Mouse (Mus musculus) skeletal muscle tissue, adult 2 months (tissue): ENCODE data around the gene Slmap.
A peak's percentile ranks its signal among the peaks of the same experiment; 100 is the strongest.
"Not testable (repeated sequence)": the region's sequence is repeated elsewhere in the genome, so short reads cannot be mapped to it uniquely, and the experiment has no call there.

ENCODE experiments used
- DNase-seq: peaks from one replicate; pipeline ENCODE4 v3.0.0-alpha.2; 2012; ENCODE audit warnings: low read depth, low spot score

The Slmap gene

GRCm38 (mm10) chr14:26534757-26535479 lies at the start of gene Slmap:
Slmap (minus strand) TSS chr14:26534931.
- DNase-seq = peak; percentile 99

GRCm38 (mm10) chr14:26583645-26584044 lies 48.9 kb upstream of the Slmap start:
- no peak for DNase-seq

GRCm38 (mm10) chr14:26579346-26580343 lies 44.9 kb upstream of the Slmap start:
- peak; percentile 89 for DNase-seq

- DNase-seq = no peak
Measured at GRCm38 (mm10) chr14:26578791-26579191, 44.1 kb upstream of the Slmap start.

GRCm38 (mm10) chr14:26576255-26576780 lies 41.6 kb upstream of the Slmap start:
- DNase-seq = no peak

- DNase-seq = not testable (repeated sequence)
Measured at GRCm38 (mm10) chr14:26573556-26573955, 38.8 kb upstream of the Slmap start, which contains the start of gene Dennd6a. Dennd6a (plus strand) TSS chr14:26573856.

GRCm38 (mm10) chr14:26571951-26572675 lies 37.4 kb upstream of the Slmap start:
- DNase-seq = no peak

GRCm38 (mm10) chr14:26569880-26570279 lies 35.1 kb upstream of the Slmap start:
- DNase-seq = no peak

- DNase-seq = no peak
Measured at GRCm38 (mm10) chr14:26562247-26562646, 27.5 kb upstream of the Slmap start.

GRCm38 (mm10) chr14:26558536-26558935 lies 23.8 kb upstream of the Slmap start:
- DNase-seq = no peak

- no peak for DNase-seq
Measured at GRCm38 (mm10) chr14:26557581-26557980, 22.9 kb upstream of the Slmap start.

GRCm38 (mm10) chr14:26552853-26553252 lies 18.1 kb upstream of the Slmap start:
- no peak for DNase-seq

GRCm38 (mm10) chr14:26552441-26552840 lies 17.7 kb upstream of the Slmap start:
- DNase-seq = no peak

- no peak for DNase-seq
Measured at GRCm38 (mm10) chr14:26550712-26551111, 16.0 kb upstream of the Slmap start.

- no peak for DNase-seq
Measured at GRCm38 (mm10) chr14:26547516-26548488, 13.1 kb upstream of the Slmap start.

- DNase-seq = no peak
Measured at GRCm38 (mm10) chr14:26542136-26542535, 7.4 kb upstream of the Slmap start.

GRCm38 (mm10) chr14:26540577-26540976 lies 5.8 kb upstream of the Slmap start:
- peak; percentile 74 for DNase-seq

GRCm38 (mm10) chr14:26539241-26539640 lies 4.5 kb upstream of the Slmap start:
- DNase-seq = no peak

- DNase-seq = peak; percentile 32
Measured at GRCm38 (mm10) chr14:26533821-26534756, 642 bp downstream of the Slmap start.
